Mouse (Mus musculus) lung, embryonic 16.5 days (tissue): ENCODE results near the gene Fbxo22. TPM values are rescaled to one million over a fixed set of nuclear protein-coding genes. Genes with fewer than 3 reads are reported as not detected.

Experiments
- ATAC-seq: fragments of 200-750 bp; cut with Nextera tagmentation; 2 replicates; pipeline ENCODE4 v1.8.0; 2017; ENCODE audit warnings: low read depth, mild to moderate bottlenecking, moderate library complexity
- H3K27ac ChIP-seq: fragments of 300-500 bp; sonication (generic); 2 replicates; pipeline ENCODE4 v1.5.1; 2014; ENCODE audit warnings: mild to moderate bottlenecking, control low read depth, low read length
- H3K27me3 ChIP-seq: fragments of 300-500 bp; sonication (generic); 2 replicates; pipeline ENCODE4 v1.6.1; 2014; ENCODE audit warnings: low read depth, low read length, mixed read lengths; ENCODE audit not compliant: control insufficient read depth, insufficient read depth
- H3K36me3 ChIP-seq: fragments of 300-500 bp; sonication (generic); 2 replicates; pipeline ENCODE4 v1.6.1; 2014; ENCODE audit warnings: low read length; ENCODE audit not compliant: control insufficient read depth, insufficient read depth
- H3K4me1 ChIP-seq: fragments of 300-500 bp; sonication (generic); replicated peaks from 2 replicates; pipeline ENCODE4 v1.6.1; 2014; ENCODE audit warnings: low read length, mixed read lengths; ENCODE audit not compliant: control insufficient read depth, insufficient read depth
- H3K4me2 ChIP-seq: fragments of 300-500 bp; sonication (generic); 2 replicates; pipeline ENCODE4 v1.6.1; 2014; ENCODE audit warnings: low read depth, low read length, control low read depth
- H3K4me3 ChIP-seq: fragments of 300-500 bp; sonication (generic); 2 replicates; pipeline ENCODE4 v1.5.1; 2014; ENCODE audit warnings: mild to moderate bottlenecking, low read length, control low read depth
- H3K9ac ChIP-seq: fragments of 300-500 bp; sonication (generic); 2 replicates; pipeline ENCODE4 v1.6.1; 2014; ENCODE audit warnings: low read length, control low read depth
- H3K9me3 ChIP-seq: fragments of 300-500 bp; sonication (generic); 2 replicates; pipeline ENCODE4 v1.6.1; 2016; ENCODE audit warnings: low read length; ENCODE audit not compliant: control insufficient read depth
- WGBS: fragments of 180-500 bp; shearing (Covaris S2); extraction: QIAGEN DNeasy Blood & Tissue Kit; methylation state at CpG from one replicate; pipeline ENCODE4 v1.1.7; 2014; 5-methylcytosine and 5-hydroxymethylcytosine counted together
- polyA plus RNA-seq: library from polyadenylated mRNA; unstranded; fragments of >200 nt; fragmentation: Nextera tagmentation; extraction: Ambion mirVana; gene quantifications from 2 replicates; pipeline ENCODE4 v1.2.1, GENCODE M21; 2015

Fbxo22 gene
- 52.6 and 53.4 TPM in 2 replicates for polyA plus RNA-seq

DNA sequence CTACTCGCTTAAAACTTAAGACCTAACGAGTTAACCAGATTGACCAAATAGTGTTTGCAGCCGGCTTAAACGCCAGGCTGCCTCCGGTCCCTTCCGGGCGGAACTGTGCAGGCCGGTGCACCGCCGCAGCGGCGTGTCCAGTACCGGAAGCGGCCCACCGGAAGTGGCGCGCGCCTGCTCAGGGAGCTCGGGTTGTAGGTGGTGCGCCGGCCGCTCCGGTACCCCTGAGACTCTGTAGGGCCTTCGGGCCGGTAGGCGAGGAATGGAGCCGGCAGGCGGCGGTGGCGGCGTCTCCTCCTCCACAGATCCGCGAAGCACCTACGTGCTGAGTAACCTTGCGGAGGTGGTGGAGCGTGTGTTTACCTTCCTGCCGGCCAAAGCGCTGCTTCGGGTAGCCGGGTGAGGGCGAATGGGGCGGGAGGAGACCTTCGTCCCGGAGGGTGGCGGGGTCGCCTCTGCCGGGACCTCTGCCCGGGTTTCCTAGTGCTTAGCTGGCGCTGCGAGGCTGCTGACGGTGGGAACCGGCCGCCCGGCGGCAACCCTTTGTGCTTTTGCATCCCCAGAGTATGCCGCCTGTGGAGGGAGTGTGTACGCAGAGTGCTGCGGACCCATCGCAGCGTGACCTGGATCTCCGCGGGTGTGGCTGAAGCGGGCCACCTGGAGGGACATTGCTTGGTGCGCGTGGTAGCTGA is at the start of gene Fbxo22:
Fbxo22 (plus strand) TSS at position 136 of the 692 bp plus-strand sequence.
- peak within 1 kb of the TSS; percentile 76 for H3K4me3 ChIP-seq
- H3K4me1 ChIP-seq, result peaks cover 16% of the 10 kb centered on the region
- peak within 1 kb of the TSS; percentile 87 for H3K9ac ChIP-seq
- H3K27ac ChIP-seq, result peak within 1 kb of the TSS; percentile 85
- no peaks in the 10 kb centered on the region for H3K9me3 ChIP-seq
- under 1% methylated on average over 61 of the region's 65 CpGs for WGBS
- ATAC-seq, result peak; percentile 99
- peak within 1 kb of the TSS; percentile 85 for H3K4me2 ChIP-seq
- H3K36me3 ChIP-seq, result peaks cover 4% of the 10 kb centered on the region; the same call in 1 of the 2 replicates
- H3K27me3 ChIP-seq, result no peaks in the 10 kb centered on the region

DNA sequence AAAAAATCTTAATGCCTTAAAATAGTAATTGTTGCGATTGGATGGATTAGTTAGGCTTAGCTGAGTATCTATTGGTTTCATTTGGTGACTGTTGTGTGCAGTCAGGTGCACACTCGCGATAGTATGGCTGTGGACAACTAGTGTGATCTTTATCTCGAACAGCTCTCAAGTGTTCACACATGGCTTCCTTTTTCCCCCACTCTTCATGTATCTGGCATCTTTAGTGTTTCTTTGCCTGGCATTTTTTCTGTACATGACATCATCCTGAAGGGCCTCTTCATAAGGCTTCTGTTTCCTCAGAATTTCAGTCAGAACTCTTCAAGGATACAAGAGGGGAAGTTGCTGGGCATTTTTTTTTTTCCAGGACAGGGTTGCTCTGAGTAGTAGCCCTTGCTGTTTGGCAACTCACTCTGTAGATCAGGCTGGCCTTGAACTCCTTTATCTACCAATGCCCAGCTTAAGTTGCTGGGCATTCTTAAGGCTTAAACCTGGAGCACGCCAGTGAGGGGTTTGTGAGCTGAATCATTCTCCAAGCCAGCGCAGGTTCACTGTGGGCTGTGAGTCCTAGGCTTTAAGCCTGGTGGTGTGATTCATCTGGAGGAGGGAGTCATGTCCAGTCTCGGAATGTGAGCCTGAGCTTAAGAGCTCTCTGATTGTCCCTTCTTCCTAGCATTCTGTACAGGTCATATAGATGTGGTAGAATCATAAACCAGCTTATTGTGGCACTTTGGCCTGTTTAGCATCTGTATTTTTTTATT is 37.9 kb upstream of the Fbxo22 start:
- WGBS, result 66% methylated on average over 7 of the region's 7 CpGs

DNA sequence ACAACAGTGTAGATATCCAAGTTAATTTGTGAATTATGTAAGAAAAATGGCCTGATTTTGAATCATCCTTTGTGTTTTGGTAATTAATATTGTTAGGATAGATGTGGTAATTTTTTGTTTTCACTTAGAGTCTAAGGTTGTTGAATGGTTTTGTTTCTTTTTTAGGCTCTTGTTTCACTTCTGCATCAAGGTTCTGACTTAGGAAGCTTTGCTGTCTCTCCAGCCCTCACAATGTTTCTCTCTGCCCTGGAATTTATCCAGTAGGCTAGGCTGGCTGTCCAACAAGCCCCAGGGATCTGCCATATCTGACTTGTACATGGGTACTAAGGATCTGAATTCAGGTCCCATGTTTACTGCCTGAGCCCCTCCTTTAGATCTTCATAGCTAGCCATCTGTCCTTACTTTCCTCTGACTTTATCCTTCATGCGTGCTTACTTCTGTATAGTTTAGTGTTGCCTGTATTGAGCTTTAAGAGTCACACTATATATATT is 36.5 kb upstream of the Fbxo22 start:
- H3K27me3 ChIP-seq, result no peaks in the 10 kb centered on the region
- no peak overlapping the region for H3K4me2 ChIP-seq
- H3K4me3 ChIP-seq, result no peak overlapping the region
- H3K9me3 ChIP-seq, result no peaks in the 10 kb centered on the region
- 93% methylated on average over 1 of the region's 1 CpGs for WGBS
- peaks cover 5% of the 10 kb centered on the region; the same call in 1 of the 2 replicates for H3K36me3 ChIP-seq
- H3K4me1 ChIP-seq, result no peaks in the 10 kb centered on the region
- no peak overlapping the region for H3K27ac ChIP-seq
- no peak for ATAC-seq
- no peak overlapping the region for H3K9ac ChIP-seq

More for the DNA sequence above, 37.9 kb upstream of the Fbxo22 start:
- H3K9ac ChIP-seq, result no peak overlapping the region
- H3K36me3 ChIP-seq, result peaks cover 5% of the 10 kb centered on the region; the same call in 1 of the 2 replicates
- no peaks in the 10 kb centered on the region for H3K27me3 ChIP-seq
- H3K4me1 ChIP-seq, result no peaks in the 10 kb centered on the region
- H3K27ac ChIP-seq, result no peak overlapping the region
- no peak overlapping the region for H3K4me3 ChIP-seq
- no peaks in the 10 kb centered on the region for H3K9me3 ChIP-seq
- ATAC-seq, result no peak
- H3K4me2 ChIP-seq, result no peak overlapping the region

DNA sequence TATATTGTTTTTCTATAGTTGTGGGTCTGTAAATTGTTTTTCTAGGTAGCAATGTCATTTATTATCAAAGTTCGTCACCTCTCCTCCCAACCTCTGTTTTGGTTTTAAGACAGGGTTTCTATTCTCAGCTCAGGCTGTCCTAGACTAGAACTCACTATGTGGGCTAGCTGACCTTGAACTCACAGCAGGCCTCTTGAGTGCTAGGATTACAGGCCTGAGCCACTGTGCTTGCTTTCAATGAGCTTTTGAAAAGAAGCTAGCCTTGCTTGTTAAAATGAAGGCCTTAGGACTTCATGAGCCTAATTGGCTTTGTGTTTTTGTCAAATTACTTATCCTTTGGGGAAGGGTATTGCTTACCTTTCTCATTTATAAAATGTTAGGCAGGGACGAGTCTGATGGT is 34.5 kb upstream of the Fbxo22 start:
- Histone ChIP-seq H3K9ac (no peak overlapping the region), H3K4me2 (no peak overlapping the region), H3K4me3 (no peak overlapping the region), H3K9me3 (no peaks in the 10 kb centered on the region), H3K27ac (no peak overlapping the region), H3K4me1 (no peaks in the 10 kb centered on the region), H3K36me3 (peaks cover 3% of the 10 kb centered on the region; the same call in 1 of the 2 replicates), H3K27me3 (no peaks in the 10 kb centered on the region)
- ATAC-seq, result no peak
- WGBS, result 84% methylated on average over 2 of the region's 2 CpGs

DNA sequence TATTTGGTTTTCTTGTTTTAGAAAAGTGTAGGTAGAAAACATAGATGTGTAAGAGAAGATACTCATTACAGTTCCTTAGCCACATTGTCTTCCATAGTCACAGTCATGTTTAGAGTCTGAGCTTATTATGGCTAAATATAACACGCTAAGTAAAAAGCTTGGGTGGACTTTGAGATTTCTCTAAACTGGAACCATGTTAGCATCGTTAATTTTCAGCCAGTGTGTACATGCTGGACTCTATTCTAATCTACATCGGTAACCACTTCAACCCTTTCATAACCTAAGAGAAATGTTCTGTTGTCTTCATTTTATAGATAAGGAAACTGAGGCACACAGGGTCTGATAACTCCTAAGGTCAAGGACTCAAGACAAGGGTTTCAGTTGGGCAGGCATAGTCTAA is 12.8 kb upstream of the Fbxo22 start:
- Histone ChIP-seq H3K4me3 (no peak overlapping the region), H3K27me3 (no peaks in the 10 kb centered on the region), H3K36me3 (peaks cover 8% of the 10 kb centered on the region; the same call in 1 of the 2 replicates), H3K4me2 (no peak overlapping the region), H3K9me3 (no peaks in the 10 kb centered on the region), H3K27ac (no peak overlapping the region), H3K9ac (no peak overlapping the region), H3K4me1 (no peaks in the 10 kb centered on the region)
- WGBS, result 90% methylated on average over 3 of the region's 3 CpGs
- ATAC-seq, result no peak

DNA sequence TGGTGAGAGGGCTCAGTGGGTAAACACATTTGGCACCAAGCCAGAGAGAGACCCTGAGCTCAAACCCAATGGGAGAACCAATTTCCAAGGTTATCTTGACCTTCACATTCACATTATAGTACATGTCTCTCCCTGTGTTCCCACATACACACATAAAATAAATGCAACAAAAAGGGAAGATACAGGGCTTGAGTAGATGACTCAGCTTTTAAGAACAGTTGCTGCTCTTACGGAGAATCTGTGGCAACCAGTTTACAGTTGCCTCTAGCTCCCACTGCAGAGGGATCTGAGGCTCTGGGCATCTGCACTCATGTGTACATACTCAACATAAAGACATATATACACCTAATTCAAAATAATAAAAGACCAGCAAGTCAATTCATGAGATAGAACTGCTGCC is 10.5 kb upstream of the Fbxo22 start:
- no peak for ATAC-seq
- H3K4me3 ChIP-seq, result no peak overlapping the region
- no peaks in the 10 kb centered on the region for H3K27me3 ChIP-seq
- no peaks in the 10 kb centered on the region for H3K9me3 ChIP-seq
- 100% methylated on average over 1 of the region's 1 CpGs for WGBS
- no peak overlapping the region for H3K9ac ChIP-seq
- H3K27ac ChIP-seq, result no peak overlapping the region
- no peaks in the 10 kb centered on the region for H3K4me1 ChIP-seq
- H3K4me2 ChIP-seq, result no peak overlapping the region
- peaks cover 4% of the 10 kb centered on the region; the same call in 1 of the 2 replicates for H3K36me3 ChIP-seq

DNA sequence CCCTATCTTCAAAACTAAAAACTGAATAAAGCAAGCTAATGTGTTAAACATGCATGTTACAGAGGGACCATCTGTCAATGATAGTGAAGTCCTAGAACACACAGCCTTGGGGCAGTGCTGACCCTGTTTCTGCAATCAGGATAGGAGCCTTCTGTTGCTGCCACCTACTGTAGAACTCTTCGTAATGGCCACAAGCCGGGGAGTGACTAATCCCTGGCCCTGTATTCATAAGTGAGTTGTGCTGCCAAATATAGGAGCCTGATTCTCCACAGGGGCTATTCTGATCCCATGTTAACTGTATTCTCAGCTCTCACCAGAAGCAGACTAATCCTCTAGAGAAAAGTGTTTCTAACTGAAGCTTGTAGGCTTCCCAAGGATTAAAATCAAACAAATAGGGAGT is 9.4 kb upstream of the Fbxo22 start:
- Histone ChIP-seq H3K36me3 (peaks cover 5% of the 10 kb centered on the region; the same call in 1 of the 2 replicates), H3K4me3 (no peak overlapping the region), H3K4me1 (no peaks in the 10 kb centered on the region), H3K4me2 (no peak overlapping the region), H3K9ac (no peak overlapping the region), H3K27me3 (no peaks in the 10 kb centered on the region), H3K27ac (no peak overlapping the region), H3K9me3 (no peaks in the 10 kb centered on the region)
- no peak for ATAC-seq
- 82% methylated on average over 2 of the region's 2 CpGs for whole genome bisulfite sequencing

DNA sequence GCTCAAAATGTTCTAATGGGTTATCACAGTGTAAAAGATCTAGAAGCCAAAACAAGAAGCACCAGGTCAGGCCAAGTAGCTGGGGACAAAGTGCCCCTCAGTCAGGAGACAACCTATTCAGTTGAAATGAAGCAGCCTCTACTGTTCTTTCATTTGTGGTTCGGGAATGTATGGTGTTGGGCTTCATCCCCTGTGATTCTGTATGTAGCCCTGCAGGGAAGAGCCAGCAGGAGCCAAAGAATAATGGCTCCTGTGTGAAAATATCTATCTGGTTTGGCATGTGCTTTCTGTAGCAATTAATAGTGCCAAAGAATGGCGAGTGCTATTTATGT is 301 bp upstream of the Fbxo22 start:
- peaks cover 16% of the 10 kb centered on the region for H3K4me1 ChIP-seq
- peak overlapping the region; percentile 87 for H3K9ac ChIP-seq
- peak overlapping the region; percentile 85 for H3K4me2 ChIP-seq
- ATAC-seq, result no peak
- H3K27me3 ChIP-seq, result no peaks in the 10 kb centered on the region
- H3K4me3 ChIP-seq, result peak overlapping the region; percentile 76
- peak overlapping the region; percentile 85 for H3K27ac ChIP-seq
- no peaks in the 10 kb centered on the region for H3K9me3 ChIP-seq
- H3K36me3 ChIP-seq, result peaks cover 3% of the 10 kb centered on the region; the same call in 1 of the 2 replicates
- 0% methylated on average over 2 of the region's 2 CpGs for WGBS

DNA sequence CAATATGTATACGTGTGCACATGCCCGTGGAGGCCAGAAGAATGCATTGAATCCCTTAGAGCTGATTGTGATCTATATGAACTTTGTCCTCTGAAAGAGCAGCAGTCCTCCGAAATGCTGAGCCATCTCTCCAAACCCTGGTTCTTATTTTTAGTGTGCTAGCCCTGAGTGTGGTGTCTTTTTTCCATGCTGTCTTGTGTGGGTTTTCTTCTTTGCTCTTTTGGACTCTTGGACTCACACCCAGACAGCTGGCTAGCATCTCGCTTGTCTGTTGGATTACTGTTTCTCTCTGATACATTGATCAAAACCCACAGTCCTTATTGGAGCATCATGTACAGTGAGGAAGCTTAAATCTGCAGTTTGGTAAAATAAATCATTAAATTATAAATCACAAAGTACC is 2.9 kb downstream of the Fbxo22 start:
- no peak overlapping the region for H3K9ac ChIP-seq
- H3K4me2 ChIP-seq, result no peak overlapping the region
- peaks cover 16% of the 10 kb centered on the region for H3K4me1 ChIP-seq
- H3K36me3 ChIP-seq, result peaks cover 17% of the 10 kb centered on the region; the same call in 1 of the 2 replicates
- H3K27me3 ChIP-seq, result no peaks in the 10 kb centered on the region
- ATAC-seq, result no peak
- no peak overlapping the region for H3K27ac ChIP-seq
- H3K9me3 ChIP-seq, result no peaks in the 10 kb centered on the region
- no peak overlapping the region for H3K4me3 ChIP-seq
- 66% methylated on average over 4 of the region's 4 CpGs for WGBS
